Mouse (Mus musculus): ENCODE data around the gene Ldlrad3.
A peak's percentile ranks its signal among the peaks of the same experiment; 100 is the strongest.

- peak; percentile 89 for TF ChIP-seq CTCF (IDR thresholded peaks at IDR 0.05; ENCODE audit: low read depth, low read length)
- TF ChIP-seq POLR2A (IDR thresholded peaks at IDR 0.05; ENCODE audit: borderline replicate concordance, low read depth, low read length) = no peak
Observed at GRCm38 (mm10) chr2:101905534-101906378, 280.4 kb downstream of the Ldlrad3 start.
